Mouse (Mus musculus): ENCODE data around the gene Dscam.

GRCm38 (mm10) chr16:96943648-96944047 lies 226.9 kb downstream of the Dscam start:
- no peak for TF ChIP-seq CTCF (IDR thresholded peaks at IDR 0.05; ENCODE audit: extremely low read depth, insufficient read depth, insufficient read length, insufficient replicate concordance)
- TF ChIP-seq POLR2A (IDR thresholded peaks at IDR 0.05; ENCODE audit: low read depth, low read length): no peak
